Mouse (Mus musculus) cerebellum, adult 2 months (tissue): ENCODE measurements at regions not wholly inside any gene's neighbourhood (a gene's known extent, or its start where the extent isn't known, plus 50 kb on each side); places are given as distances from the start of the nearest gene placed in this dataset.

ENCODE experiments used
- CTCF ChIP-seq: fragments of 200-500 bp; IDR thresholded peaks from 2 replicates; pipeline ENCODE4 v1.5.1; 2011; ENCODE audit warnings: low read depth, mild to moderate bottlenecking, control low read depth, low read length, moderate library complexity, borderline replicate concordance; ENCODE audit not compliant: insufficient read depth
- POLR2A ChIP-seq: fragments of 200-500 bp; IDR thresholded peaks from 2 replicates; pipeline ENCODE4 v1.6.1; 2011; ENCODE audit warnings: low read length, control low read depth, borderline replicate concordance; ENCODE audit not compliant: insufficient read depth

GRCm38 (mm10) chr14:64524641-64525040 lies 420.6 kb downstream of the Prss52 start:
- TF ChIP-seq CTCF (no peak), POLR2A (no peak)
